Mouse (Mus musculus) frontal cortex, adult 2 months (tissue): ENCODE results near the gene Efcab11. TPM values are rescaled to one million over a fixed set of nuclear protein-coding genes. Genes with fewer than 3 reads are reported as not detected.

Experiments used
- polyA plus RNA-seq: library from polyadenylated mRNA; depleted of rRNA; stranded (reverse); fragments of >200 nt; gene quantifications from 2 replicates; pipeline ENCODE4 v1.2.3, GENCODE M21; 2012; rRNA removed

Gene Efcab11
- polyA plus RNA-seq, 1 experiment, result 0.20 TPM

Other genes with a start within 250 kb of the Efcab11 start
- 23.5 and 26.7 TPM in 2 replicates for gene Tdp1, start 78 bp upstream of the Efcab11 start, polyA plus RNA-seq
- 6.3 TPM in 2 replicates for gene Kcnk13, start 80.1 kb upstream of the Efcab11 start, polyA plus RNA-seq
- 133 and 152 TPM in 2 replicates for gene Psmc1, start 225.7 kb upstream of the Efcab11 start, polyA plus RNA-seq